Mouse (Mus musculus) forebrain, embryonic 14.5 days (tissue): ENCODE measurements around the gene B3gnt2. TPM values are rescaled to one million over a fixed set of nuclear protein-coding genes. Genes with fewer than 3 reads are reported as not detected.

ENCODE experiments used
- ATAC-seq: fragments of 200-750 bp; cut with Nextera tagmentation; 2 replicates; pipeline ENCODE4 v1.8.0; 2017; ENCODE audit warnings: mild to moderate bottlenecking, moderate library complexity
- DNase-seq: peaks from one replicate; pipeline ENCODE4 v3.0.0-alpha.2; 2015; ENCODE audit warnings: low spot score
- H3K27ac ChIP-seq: fragments of 300-500 bp; sonication (generic); 2 replicates; pipeline ENCODE4 v1.5.1; 2014; ENCODE audit warnings: low read depth, mild to moderate bottlenecking, control low read depth, low read length, moderate library complexity
- H3K27me3 ChIP-seq: fragments of 300-500 bp; sonication (generic); replicated peaks from 2 replicates; pipeline ENCODE4 v1.6.1; 2014; ENCODE audit warnings: low read length, control low read depth, mixed read lengths; ENCODE audit not compliant: control insufficient read depth, insufficient read depth
- H3K36me3 ChIP-seq: fragments of 300-500 bp; sonication (generic); 2 replicates; pipeline ENCODE4 v1.6.1; 2014; ENCODE audit warnings: low read length, control low read depth; ENCODE audit not compliant: control insufficient read depth, insufficient read depth
- H3K4me1 ChIP-seq: fragments of 300-500 bp; sonication (generic); 2 replicates; pipeline ENCODE4 v1.6.1; 2014; ENCODE audit warnings: antibody characterized with exemption, low read length, control low read depth; ENCODE audit not compliant: control insufficient read depth, insufficient read depth
- H3K4me2 ChIP-seq: fragments of 300-500 bp; sonication (generic); 2 replicates; pipeline ENCODE4 v1.6.1; 2014; ENCODE audit warnings: mild to moderate bottlenecking, control low read depth, low read length
- H3K4me3 ChIP-seq: fragments of 300-500 bp; sonication (generic); 2 replicates; pipeline ENCODE4 v1.5.1; 2014; ENCODE audit warnings: low read depth, low read length, control low read depth
- H3K9ac ChIP-seq: fragments of 300-500 bp; sonication (generic); 2 replicates; pipeline ENCODE4 v1.6.1; 2014; ENCODE audit warnings: mild to moderate bottlenecking, low read length, control low read depth, moderate library complexity
- H3K9me3 ChIP-seq: fragments of 300-500 bp; sonication (generic); replicated peaks from 2 replicates; pipeline ENCODE4 v1.6.1; 2016; ENCODE audit warnings: low read length, control low read depth, mixed read lengths; ENCODE audit not compliant: control insufficient read depth
- WGBS: fragments of 180-500 bp; shearing (Covaris S2); extraction: QIAGEN DNeasy Blood & Tissue Kit; methylation state at CpG from one replicate; pipeline ENCODE4 v1.1.7; 2014; 5-methylcytosine and 5-hydroxymethylcytosine counted together
- polyA plus RNA-seq: library from polyadenylated mRNA; unstranded; fragments of >200 nt; fragmentation: Nextera tagmentation; extraction: Ambion mirVana; gene quantifications from 2 replicates; pipeline ENCODE4 v1.2.1, GENCODE M21; 2014

B3gnt2 gene
- polyA plus RNA-seq, 1 experiment from 2014 or later = 2.3 TPM

DNA sequence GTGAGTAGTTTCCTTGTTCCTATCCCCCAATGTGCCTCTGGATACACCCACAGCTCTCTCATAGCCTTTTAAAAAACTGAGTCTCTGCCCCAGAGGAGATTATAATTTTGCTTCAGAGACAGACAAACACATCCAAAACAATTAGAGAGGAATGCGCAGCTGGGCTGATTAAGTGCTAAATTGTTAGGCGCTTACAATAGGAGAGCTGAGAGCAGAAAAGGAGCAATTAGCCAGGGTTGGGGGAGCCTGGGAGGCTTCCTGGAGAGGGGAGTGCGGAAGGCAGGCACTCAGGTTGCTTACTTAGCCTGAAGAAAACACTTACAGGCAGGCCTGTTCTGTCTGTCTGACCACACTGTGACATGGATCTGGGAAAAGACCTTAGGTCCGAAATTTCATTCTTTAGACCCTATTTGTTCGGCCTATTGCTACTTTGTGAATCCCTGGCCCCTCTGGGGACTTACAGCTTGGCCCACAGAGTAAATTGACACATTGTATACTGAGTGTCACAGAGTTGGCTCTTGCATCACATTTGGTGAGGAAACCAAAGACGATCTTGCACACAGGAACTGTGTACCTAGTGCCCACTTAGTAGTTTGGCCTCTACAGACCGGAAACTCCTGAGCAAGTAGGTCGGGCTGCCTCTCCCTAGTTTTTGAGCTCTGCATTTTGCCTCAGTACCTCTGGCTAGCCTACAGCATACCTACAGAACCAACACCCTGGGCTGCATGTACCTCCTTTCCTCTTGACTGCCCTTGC is 3.7 kb upstream of the B3gnt2 start:
- Histone ChIP-seq H3K4me1 (peaks cover 18% of the 10 kb centered on the region; the same call in 1 of the 2 replicates), H3K9ac (no peak overlapping the region), H3K4me2 (no peak overlapping the region), H3K27ac (peak overlapping the region; percentile 9; the same call in 1 of the 2 replicates), H3K36me3 (no peaks in the 10 kb centered on the region), H3K27me3 (peaks cover 23% of the 10 kb centered on the region), H3K9me3 (no peaks in the 10 kb centered on the region), H3K4me3 (no peak overlapping the region)
- peak; percentile 71 for DNase-seq
- 24% methylated on average over 8 of the region's 8 CpGs for WGBS
- peak; percentile 45; the same call in 1 of the 2 replicates for ATAC-seq

- no peak overlapping the region for H3K4me3 ChIP-seq
- 34% methylated on average over 4 of the region's 4 CpGs for WGBS
- DNase-seq = no peak
- no peak overlapping the region for H3K4me2 ChIP-seq
- H3K36me3 ChIP-seq = no peaks in the 10 kb centered on the region
- H3K4me1 ChIP-seq = peaks cover 22% of the 10 kb centered on the region
- H3K27ac ChIP-seq = peak overlapping the region; percentile 9; the same call in 1 of the 2 replicates
- H3K9me3 ChIP-seq = no peaks in the 10 kb centered on the region
- no peak overlapping the region for H3K9ac ChIP-seq
- H3K27me3 ChIP-seq = peaks cover 28% of the 10 kb centered on the region
- ATAC-seq = no peak
These were observed 2.8 kb upstream of the B3gnt2 start for GRCm38 (mm10) chr11:22863581-22863980.

- no peak overlapping the region for H3K27ac ChIP-seq
- no peak for DNase-seq
- H3K4me2 ChIP-seq = no peak overlapping the region
- H3K27me3 ChIP-seq = peaks cover 39% of the 10 kb centered on the region
- H3K9ac ChIP-seq = no peak overlapping the region
- no peaks in the 10 kb centered on the region for H3K36me3 ChIP-seq
- H3K4me3 ChIP-seq = no peak overlapping the region
- ATAC-seq = no peak
- WGBS = 58% methylated on average over 4 of the region's 4 CpGs
- peaks cover 25% of the 10 kb centered on the region for H3K4me1 ChIP-seq
- H3K9me3 ChIP-seq = no peaks in the 10 kb centered on the region
These were observed 554 bp upstream of the B3gnt2 start for GRCm38 (mm10) chr11:22861315-22861714.

DNA sequence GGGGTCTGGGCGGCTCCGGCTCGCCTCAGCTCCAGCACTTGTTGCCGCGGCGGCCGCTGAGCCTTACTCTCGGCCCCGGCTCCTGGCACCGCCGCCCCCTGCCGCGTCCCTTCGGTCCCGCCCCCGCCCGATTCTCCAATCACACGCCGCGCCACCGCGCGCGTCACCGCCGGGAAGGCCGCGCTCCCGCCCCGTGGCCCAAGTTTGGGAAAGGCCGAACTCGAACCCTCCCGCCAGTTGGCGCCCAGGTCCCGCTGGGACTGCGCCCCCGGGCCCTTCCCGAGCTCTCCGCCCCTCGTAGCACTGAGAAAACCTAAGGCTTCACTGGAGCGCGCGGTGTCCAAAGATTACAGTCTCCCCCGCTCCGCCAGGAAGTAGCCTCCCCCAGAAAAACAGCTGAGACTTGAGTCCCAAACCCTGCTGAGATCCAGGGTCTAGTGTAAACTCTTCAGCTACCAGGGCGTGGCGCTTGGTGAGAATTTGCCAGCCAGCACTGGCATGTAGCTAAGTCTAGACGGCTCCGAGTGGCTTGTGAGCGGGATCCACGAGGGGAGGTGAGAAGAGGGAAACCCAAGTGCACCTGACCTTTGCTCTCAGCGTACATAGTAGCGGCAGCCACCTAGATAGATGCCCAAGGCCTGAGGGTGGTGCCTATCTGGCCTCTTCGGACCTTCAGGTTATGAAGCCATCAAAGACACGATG is 977 bp downstream of the B3gnt2 start:
- ATAC-seq (peak; percentile 90), DNase-seq (peak; percentile 81)
- Histone ChIP-seq H3K4me3 (peak overlapping the region; percentile 68), H3K4me1 (peaks cover 23% of the 10 kb centered on the region), H3K27me3 (peaks cover 39% of the 10 kb centered on the region), H3K27ac (no peak overlapping the region), H3K36me3 (no peaks in the 10 kb centered on the region), H3K4me2 (peak overlapping the region; percentile 77), H3K9me3 (no peaks in the 10 kb centered on the region), H3K9ac (peak overlapping the region; percentile 64)
- under 1% methylated on average over 47 of the region's 55 CpGs for WGBS

- WGBS = under 1% methylated on average over 21 of the region's 41 CpGs
- H3K4me1 ChIP-seq = peaks cover 18% of the 10 kb centered on the region
- peak overlapping the region; percentile 68 for H3K4me3 ChIP-seq
- peaks cover 39% of the 10 kb centered on the region for H3K27me3 ChIP-seq
- DNase-seq = no peak
- H3K9me3 ChIP-seq = no peaks in the 10 kb centered on the region
- H3K4me2 ChIP-seq = peak overlapping the region; percentile 77
- H3K9ac ChIP-seq = peak overlapping the region; percentile 64
- H3K36me3 ChIP-seq = no peaks in the 10 kb centered on the region
- ATAC-seq = peak; percentile 70
- no peak overlapping the region for H3K27ac ChIP-seq
These were observed 1.5 kb downstream of the B3gnt2 start for GRCm38 (mm10) chr11:22859301-22859632.

GRCm38 (mm10) chr11:22858441-22859300 is 2.1 kb downstream of the B3gnt2 start:
- DNase-seq = no peak
- peak; percentile 25 for ATAC-seq
- WGBS = 1% methylated on average over 50 of the region's 50 CpGs

GRCm38 (mm10) chr11:22857705-22858440 is 2.9 kb downstream of the B3gnt2 start:
- ATAC-seq (no peak), DNase-seq (no peak)
- WGBS = 16% methylated on average over 25 of the region's 25 CpGs
- Histone ChIP-seq H3K4me1 (peaks cover 14% of the 10 kb centered on the region), H3K36me3 (no peaks in the 10 kb centered on the region), H3K4me2 (peak overlapping the region; percentile 77), H3K9me3 (no peaks in the 10 kb centered on the region), H3K4me3 (peak overlapping the region; percentile 68; the same call in 1 of the 2 replicates), H3K27me3 (peaks cover 39% of the 10 kb centered on the region), H3K9ac (no peak overlapping the region; the same call in 1 of the 2 replicates), H3K27ac (no peak overlapping the region)

More at GRCm38 (mm10) chr11:22858441-22859300, 2.1 kb downstream of the B3gnt2 start:
- peak overlapping the region; percentile 68 for H3K4me3 ChIP-seq
- peak overlapping the region; percentile 64 for H3K9ac ChIP-seq
- no peaks in the 10 kb centered on the region for H3K36me3 ChIP-seq
- peaks cover 14% of the 10 kb centered on the region for H3K4me1 ChIP-seq
- peaks cover 39% of the 10 kb centered on the region for H3K27me3 ChIP-seq
- no peaks in the 10 kb centered on the region for H3K9me3 ChIP-seq
- H3K27ac ChIP-seq = no peak overlapping the region
- peak overlapping the region; percentile 77 for H3K4me2 ChIP-seq

DNA sequence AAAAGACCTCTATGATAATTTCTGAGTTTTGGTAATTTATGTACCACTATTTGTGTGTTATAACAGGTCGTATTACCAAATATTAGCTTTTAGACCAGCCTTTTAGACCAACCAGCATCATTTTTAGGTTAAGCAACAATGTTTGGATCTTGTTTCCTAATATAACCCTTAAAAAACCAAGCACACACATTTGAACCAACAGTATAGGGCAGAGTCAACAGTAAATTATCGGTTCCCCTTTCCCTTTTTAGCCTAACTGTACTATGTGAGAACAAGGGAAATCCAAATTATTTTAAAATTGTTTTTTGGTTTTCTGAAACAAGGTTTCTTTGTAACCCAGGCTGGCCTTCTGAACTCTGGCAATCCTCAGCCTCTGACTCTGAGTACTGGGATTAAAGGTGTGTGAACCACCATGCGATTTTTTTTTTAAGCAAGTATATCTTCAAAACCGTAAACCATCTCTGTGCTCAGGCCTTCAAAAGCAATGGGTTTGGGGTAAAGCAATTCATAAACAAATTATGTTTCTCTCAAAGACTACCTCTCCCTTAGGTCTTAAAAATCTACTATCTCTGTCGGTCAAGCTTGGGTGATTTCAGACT is 3.6 kb downstream of the B3gnt2 start:
- no peak for ATAC-seq
- H3K27ac ChIP-seq = no peak overlapping the region
- H3K4me1 ChIP-seq = peaks cover 14% of the 10 kb centered on the region
- H3K9me3 ChIP-seq = no peaks in the 10 kb centered on the region
- no peak overlapping the region for H3K4me2 ChIP-seq
- no peak overlapping the region for H3K4me3 ChIP-seq
- H3K9ac ChIP-seq = no peak overlapping the region
- DNase-seq = no peak
- WGBS = 79% methylated on average over 5 of the region's 5 CpGs
- peaks cover 39% of the 10 kb centered on the region for H3K27me3 ChIP-seq
- no peaks in the 10 kb centered on the region for H3K36me3 ChIP-seq
